Comparison of ENCODE assay signal across 8 mouse cellular contexts in genomic region chr8:121578676-121579451, GRCm38 (mm10). TPM values are rescaled to one million over a fixed set of nuclear protein-coding genes. Genes with fewer than 3 reads are reported as not detected.
DNase-seq lines count a peak whose midpoint lies in the region; ATAC-seq and TF ChIP-seq lines count a peak whose summit lies in the region.

TSS of gene Fbxo31 (minus strand) at chr8:121578806.

- H3K27me3 ChIP-seq in forebrain, embryonic 10.5 days (ENCODE audit: poor library complexity, severe bottlenecking) = no peaks in the 10 kb centered on the region
- no peaks in the 10 kb centered on the region for H3K27me3 ChIP-seq in heart, embryonic 15.5 days
- no peaks in the 10 kb centered on the region for H3K27me3 ChIP-seq in liver, embryonic 14.5 days (ENCODE audit: control insufficient read depth, insufficient read depth, low read length)
- H3K27me3 ChIP-seq in neural tube, embryonic 11.5 days (ENCODE audit: control insufficient read depth, insufficient read depth, low read length) = no peaks in the 10 kb centered on the region
- H3K27me3 ChIP-seq in stomach, postnatal 0 days (ENCODE audit: control insufficient read depth, insufficient read depth, low read length) = no peaks in the 10 kb centered on the region

- H3K36me3 ChIP-seq in forebrain, embryonic 10.5 days (replicated peaks) = no peaks in the 10 kb centered on the region
- H3K36me3 ChIP-seq in heart, embryonic 15.5 days = no peaks in the 10 kb centered on the region
- H3K36me3 ChIP-seq in liver, embryonic 14.5 days (replicated peaks; ENCODE audit: control insufficient read depth, insufficient read depth, low read depth) = no peaks in the 10 kb centered on the region
- no peaks in the 10 kb centered on the region for H3K36me3 ChIP-seq in neural tube, embryonic 11.5 days (ENCODE audit: control insufficient read depth, insufficient read depth, low read length)
- H3K36me3 ChIP-seq in stomach, postnatal 0 days (ENCODE audit: control insufficient read depth, insufficient read depth, low read length) = no peaks in the 10 kb centered on the region

- peak within 1 kb of the TSS; percentile 80 for H3K9ac ChIP-seq in heart, embryonic 15.5 days
- H3K9ac ChIP-seq in liver, embryonic 14.5 days (replicated peaks) = peak within 1 kb of the TSS; percentile 74
- peak within 1 kb of the TSS; percentile 77 for H3K9ac ChIP-seq in neural tube, embryonic 11.5 days (ENCODE audit: low read length)
- peak within 1 kb of the TSS; percentile 86 for H3K9ac ChIP-seq in stomach, postnatal 0 days (ENCODE audit: low read length)

- peak; percentile 90 to 93 for DNase-seq in CD8-positive naive resting alpha-beta T cell, adult 2 months (ENCODE audit: low read depth in 2 of 2, low spot score in 2 of 2)
- peak; percentile 94 for DNase-seq in c-Kit-positive CD71-negative TER-119-negative erythroid progenitor cells, embryonic 14.5 days (ENCODE audit: low read depth)
- peak; percentile 98 for DNase-seq in forebrain, embryonic 10.5 days (ENCODE audit: extremely low spot score, low spot score)
- peak; percentile 96 to 97 for DNase-seq in kidney, postnatal 25 days
- peak; percentile 83 to 92 (median 83) for DNase-seq in liver, embryonic 14.5 days (ENCODE audit: low read depth in 3 of 3, low spot score in 3 of 3)
- peak; percentile 96 for DNase-seq in neural tube, embryonic 11.5 days (ENCODE audit: low spot score)
- peak; percentile 99 for DNase-seq in stomach, postnatal 0 days (ENCODE audit: low spot score)

- peaks cover 48% of the 10 kb centered on the region for H3K4me1 ChIP-seq in forebrain, embryonic 10.5 days
- peaks cover 18% of the 10 kb centered on the region for H3K4me1 ChIP-seq in heart, embryonic 15.5 days (replicated peaks)
- peaks cover 0 to 10% of the 10 kb centered on the region in 2 experiments for H3K4me1 ChIP-seq in liver, embryonic 14.5 days (replicated peaks; ENCODE audit: control insufficient read depth in 2 of 2, insufficient read depth in 2 of 2, low read length in 1 of 2)
- peaks cover 9% of the 10 kb centered on the region for H3K4me1 ChIP-seq in neural tube, embryonic 11.5 days (ENCODE audit: control insufficient read depth, insufficient read depth, low read length)
- H3K4me1 ChIP-seq in stomach, postnatal 0 days (replicated peaks; ENCODE audit: control insufficient read depth, insufficient read depth) = peaks cover 11% of the 10 kb centered on the region; the same call in 1 of the 2 replicates

- H3K4me2 ChIP-seq in heart, embryonic 15.5 days = peak within 1 kb of the TSS; percentile 80
- peak within 1 kb of the TSS; percentile 86 for H3K4me2 ChIP-seq in liver, embryonic 14.5 days (ENCODE audit: low read depth)
- H3K4me2 ChIP-seq in neural tube, embryonic 11.5 days (ENCODE audit: low read depth) = peak within 1 kb of the TSS; percentile 74
- H3K4me2 ChIP-seq in stomach, postnatal 0 days (replicated peaks; ENCODE audit: low read depth) = peak within 1 kb of the TSS; percentile 88

- no peak for TF ChIP-seq CTCF in liver, embryonic 14.5 days (IDR thresholded peaks at IDR 0.05; ENCODE audit: low read depth)
- TF ChIP-seq CTCF in stomach, postnatal 0 days (IDR thresholded peaks at IDR 0.05; ENCODE audit: low read depth) = no peak

- peak within 1 kb of the TSS; percentile 89 for H3K27ac ChIP-seq in forebrain, embryonic 10.5 days
- peak within 1 kb of the TSS; percentile 64 for H3K27ac ChIP-seq in heart, embryonic 15.5 days
- peak within 1 kb of the TSS; percentile 46 for H3K27ac ChIP-seq in liver, embryonic 14.5 days
- H3K27ac ChIP-seq in neural tube, embryonic 11.5 days (ENCODE audit: low read depth, low read length) = no peak within 1 kb of the TSS
- H3K27ac ChIP-seq in stomach, postnatal 0 days (replicated peaks) = peak within 1 kb of the TSS; percentile 78

- 1% methylated on average over 63 of the region's 63 CpGs for WGBS in forebrain, embryonic 10.5 days
- WGBS in heart, embryonic 15.5 days = 1% methylated on average over 59 of the region's 63 CpGs
- 2% methylated on average over 60 of the region's 63 CpGs for WGBS in liver, embryonic 14.5 days (ENCODE audit: insufficient replicate concordance)
- WGBS in neural tube, embryonic 11.5 days = 1% methylated on average over 55 of the region's 63 CpGs
- WGBS in stomach, postnatal 0 days = 2% methylated on average over 59 of the region's 63 CpGs

- no peaks in the 10 kb centered on the region for H3K9me3 ChIP-seq in forebrain, embryonic 10.5 days
- H3K9me3 ChIP-seq in heart, embryonic 15.5 days (replicated peaks) = no peaks in the 10 kb centered on the region
- H3K9me3 ChIP-seq in liver, embryonic 14.5 days (ENCODE audit: control insufficient read depth, low read length) = no peaks in the 10 kb centered on the region
- H3K9me3 ChIP-seq in neural tube, embryonic 11.5 days (ENCODE audit: control insufficient read depth, low read length) = no peaks in the 10 kb centered on the region
- no peaks in the 10 kb centered on the region for H3K9me3 ChIP-seq in stomach, postnatal 0 days (ENCODE audit: control insufficient read depth, low read length)

- no peak for TF ChIP-seq EP300 in liver, embryonic 14.5 days (IDR thresholded peaks at IDR 0.05; ENCODE audit: low read depth)
- no peak for TF ChIP-seq EP300 in stomach, postnatal 0 days (optimal IDR thresholded peaks at IDR 0.05)

- H3K4me3 ChIP-seq in forebrain, embryonic 10.5 days = peak within 1 kb of the TSS; percentile 93
- H3K4me3 ChIP-seq in heart, embryonic 15.5 days = peak within 1 kb of the TSS; percentile 84
- peak within 1 kb of the TSS; percentile 70 to 85 for H3K4me3 ChIP-seq in liver, embryonic 14.5 days (ENCODE audit: insufficient read depth in 1 of 2, low read depth in 2 of 2, low read length in 2 of 2)
- H3K4me3 ChIP-seq in neural tube, embryonic 11.5 days (ENCODE audit: low read depth, low read length) = peak within 1 kb of the TSS; percentile 79
- H3K4me3 ChIP-seq in stomach, postnatal 0 days (ENCODE audit: low read depth, low read length) = peak within 1 kb of the TSS; percentile 82

- ATAC-seq in heart, embryonic 15.5 days (replicated peaks; ENCODE audit: insufficient number of reproducible peaks, insufficient read depth, low FRiP score, low read depth) = peak; percentile 90
- ATAC-seq in liver, embryonic 14.5 days (ENCODE audit: insufficient read depth) = peak; percentile 87
- ATAC-seq in neural tube, embryonic 11.5 days (ENCODE audit: insufficient read depth, low FRiP score, low TSS enrichment) = peak; percentile 91
- peak; percentile 91 for ATAC-seq in stomach, postnatal 0 days (ENCODE audit: low FRiP score, low TSS enrichment)

RNA-seq across cellular contexts. Expression of gene Fbxo31, which starts in this region (rescaled TPM):
- polyA plus RNA-seq in forebrain, embryonic 10.5 days (2016; fragmentation: Nextera tagmentation; extraction: Ambion mirVana) = 13.1 and 14.8 TPM in 2 replicates
- 9.8 and 13.1 TPM in 2 replicates for polyA plus RNA-seq in heart, embryonic 15.5 days (2015; fragmentation: Nextera tagmentation; extraction: Ambion mirVana)
- polyA plus RNA-seq in liver, embryonic 14.5 days (2012; rRNA removed) = 4.7 and 5.8 TPM in 2 replicates
- polyA plus RNA-seq in liver, embryonic 14.5 days (2014; fragmentation: Nextera tagmentation; extraction: Ambion mirVana) = 6.6 and 7.1 TPM in 2 replicates
- polyA plus RNA-seq in neural tube, embryonic 11.5 days (2014; fragmentation: Nextera tagmentation; extraction: Ambion mirVana) = 17.5 and 20.0 TPM in 2 replicates
- polyA plus RNA-seq in stomach, postnatal 0 days (2015; fragmentation: Nextera tagmentation; extraction: Ambion mirVana) = 10.0 and 10.9 TPM in 2 replicates
